Mouse (Mus musculus): Measurements from ENCODE around the gene Fastk. TPM values are rescaled to one million over a fixed set of nuclear protein-coding genes. Genes with fewer than 3 reads are reported as not detected.

The Fastk gene
- polyA plus RNA-seq, 1 experiment from 2014 or later, result 114 TPM

GRCm38 (mm10) chr5:24394165-24394894 is 50.8 kb downstream of the Fastk start:
- Histone ChIP-seq H3K9ac (peak overlapping the region; percentile 19; the same call in 1 of the 2 replicates), H3K4me1 (0 out of 2 replicates have a peak, but pooled peaks cover 2% of the 10 kb centered on the region), H3K27ac (no peak overlapping the region), H3K27me3 (replicated peaks) (no peaks in the 10 kb centered on the region), H3K36me3 (no peaks in the 10 kb centered on the region), H3K4me3 (peak overlapping the region; percentile 44), H3K4me2 (replicated peaks) (peak overlapping the region; percentile 55), H3K9me3 (no peaks in the 10 kb centered on the region)
- WGBS, result 1% methylated on average over 36 of the region's 36 CpGs
- ATAC-seq (ENCODE audit: low FRiP score, low read depth), result peak; percentile 97

GRCm38 (mm10) chr5:24393392-24393997 is 51.6 kb downstream of the Fastk start, which contains the start of gene Abcb8:
Abcb8 (plus strand) TSS chr5:24393663.
- Histone ChIP-seq H3K4me2 (replicated peaks) (peak within 1 kb of the TSS; percentile 55), H3K9me3 (no peaks in the 10 kb centered on the region), H3K4me1 (peaks cover 2% of the 10 kb centered on the region; the same call in 1 of the 2 replicates), H3K27me3 (replicated peaks) (peaks cover 3% of the 10 kb centered on the region), H3K27ac (no peak within 1 kb of the TSS), H3K9ac (peak within 1 kb of the TSS; percentile 19; the same call in 1 of the 2 replicates), H3K36me3 (no peaks in the 10 kb centered on the region), H3K4me3 (peak within 1 kb of the TSS; percentile 44)
- ATAC-seq (ENCODE audit: low FRiP score, low read depth), result no peak
- WGBS, result 21% methylated on average over 7 of the region's 7 CpGs

- Histone ChIP-seq H3K9me3 (no peaks in the 10 kb centered on the region), H3K27me3 (replicated peaks) (peaks cover 11% of the 10 kb centered on the region), H3K4me1 (peaks cover 10% of the 10 kb centered on the region), H3K9ac (no peak overlapping the region), H3K27ac (no peak overlapping the region), H3K4me3 (no peak overlapping the region), H3K36me3 (no peaks in the 10 kb centered on the region), H3K4me2 (replicated peaks) (no peak overlapping the region)
- 75% methylated on average over 7 of the region's 7 CpGs for WGBS
- no peak for ATAC-seq (ENCODE audit: low FRiP score, low read depth)
These were observed 52.4 kb downstream of the Fastk start for GRCm38 (mm10) chr5:24392724-24393123.

GRCm38 (mm10) chr5:24391864-24392263 is 53.2 kb downstream of the Fastk start, which contains the start of gene Atg9b:
Atg9b (minus strand) TSS chr5:24392143.
- Histone ChIP-seq H3K9ac (no peak within 1 kb of the TSS), H3K27ac (no peak within 1 kb of the TSS), H3K36me3 (no peaks in the 10 kb centered on the region), H3K4me1 (peaks cover 19% of the 10 kb centered on the region), H3K9me3 (no peaks in the 10 kb centered on the region), H3K4me2 (replicated peaks) (no peak within 1 kb of the TSS), H3K27me3 (replicated peaks) (peaks cover 19% of the 10 kb centered on the region), H3K4me3 (no peak within 1 kb of the TSS)
- 82% methylated on average over 7 of the region's 7 CpGs for WGBS
- no peak for ATAC-seq (ENCODE audit: low FRiP score, low read depth)

- 85% methylated on average over 4 of the region's 4 CpGs for WGBS
- no peaks in the 10 kb centered on the region for H3K36me3 ChIP-seq
- no peak overlapping the region for H3K27ac ChIP-seq
- H3K4me3 ChIP-seq, result no peak overlapping the region
- H3K4me1 ChIP-seq, result peaks cover 20% of the 10 kb centered on the region
- peaks cover 39% of the 10 kb centered on the region for H3K27me3 ChIP-seq (replicated peaks)
- H3K9ac ChIP-seq, result no peak overlapping the region
- no peaks in the 10 kb centered on the region for H3K9me3 ChIP-seq
- ATAC-seq (ENCODE audit: low FRiP score, low read depth), result no peak
- no peak overlapping the region for H3K4me2 ChIP-seq (replicated peaks)
These were observed 55.4 kb downstream of the Fastk start for GRCm38 (mm10) chr5:24389658-24390020.

GRCm38 (mm10) chr5:24389011-24389657 is 56.0 kb downstream of the Fastk start:
- 52% methylated on average over 7 of the region's 7 CpGs for WGBS
- no peaks in the 10 kb centered on the region for H3K36me3 ChIP-seq
- H3K27ac ChIP-seq, result no peak overlapping the region
- H3K27me3 ChIP-seq (replicated peaks), result peaks cover 39% of the 10 kb centered on the region
- H3K4me1 ChIP-seq, result peaks cover 20% of the 10 kb centered on the region
- no peak overlapping the region for H3K4me3 ChIP-seq
- ATAC-seq (ENCODE audit: low FRiP score, low read depth), result no peak
- H3K4me2 ChIP-seq (replicated peaks), result 0 out of 2 replicates have a peak overlapping the region, but pooled peaks have one; percentile 95
- H3K9ac ChIP-seq, result no peak overlapping the region
- no peaks in the 10 kb centered on the region for H3K9me3 ChIP-seq

Other genes with a start within 250 kb of the Fastk start
- 15.1 and 18.6 TPM in 2 replicates for gene Kcnh2, start 93.7 kb downstream of the Fastk start, polyA plus RNA-seq (2016; fragmentation: Nextera tagmentation; extraction: Ambion mirVana)
- 9.2 and 9.4 TPM in 2 replicates for gene Nos3, start 80.5 kb downstream of the Fastk start, polyA plus RNA-seq (2016; fragmentation: Nextera tagmentation; extraction: Ambion mirVana)
- 0.34 and 0.35 TPM in 2 replicates for gene Atg9b, start 53.1 kb downstream of the Fastk start, polyA plus RNA-seq (2016; fragmentation: Nextera tagmentation; extraction: Ambion mirVana)
- 45.9 and 52.7 TPM in 2 replicates for gene Abcb8, start 51.6 kb downstream of the Fastk start, polyA plus RNA-seq (2016; fragmentation: Nextera tagmentation; extraction: Ambion mirVana)
- 1.0 and 1.4 TPM in 2 replicates for gene Asic3, start 31.9 kb downstream of the Fastk start, polyA plus RNA-seq (2016; fragmentation: Nextera tagmentation; extraction: Ambion mirVana)
- 75.4 and 79.2 TPM in 2 replicates for gene Cdk5, start 21.8 kb downstream of the Fastk start, polyA plus RNA-seq (2016; fragmentation: Nextera tagmentation; extraction: Ambion mirVana)
- 23.0 and 24.3 TPM in 2 replicates for gene Slc4a2, start 21.4 kb downstream of the Fastk start, polyA plus RNA-seq (2016; fragmentation: Nextera tagmentation; extraction: Ambion mirVana)
- gene Tmub1, start 2.6 kb upstream of the Fastk start, polyA plus RNA-seq (2016; fragmentation: Nextera tagmentation; extraction: Ambion mirVana), result 35.3 and 40.0 TPM in 2 replicates
- gene Agap3, start 6.9 kb upstream of the Fastk start, polyA plus RNA-seq (2016; fragmentation: Nextera tagmentation; extraction: Ambion mirVana), result 109 and 113 TPM in 2 replicates
- gene Gbx1, start 81.9 kb upstream of the Fastk start, polyA plus RNA-seq (2016; fragmentation: Nextera tagmentation; extraction: Ambion mirVana), result 11.0 and 12.0 TPM in 2 replicates
- gene Asb10, start 95.7 kb upstream of the Fastk start, polyA plus RNA-seq (2016; fragmentation: Nextera tagmentation; extraction: Ambion mirVana), result 0.37 and 0.82 TPM in 2 replicates
- gene 4931409K22Rik, start 111.5 kb upstream of the Fastk start, polyA plus RNA-seq (2016; fragmentation: Nextera tagmentation; extraction: Ambion mirVana), result 0.15 and 0.20 TPM in 2 replicates
- 114 and 123 TPM in 2 replicates for gene Abcf2, start 132.2 kb upstream of the Fastk start, polyA plus RNA-seq (2016; fragmentation: Nextera tagmentation; extraction: Ambion mirVana)
- gene Chpf2, start 141.5 kb upstream of the Fastk start, polyA plus RNA-seq (2016; fragmentation: Nextera tagmentation; extraction: Ambion mirVana), result 19.8 and 21.6 TPM in 2 replicates
- 82.2 and 90.6 TPM in 2 replicates for gene Smarcd3, start 179.1 kb upstream of the Fastk start, polyA plus RNA-seq (2016; fragmentation: Nextera tagmentation; extraction: Ambion mirVana)
- 39.8 and 44.2 TPM in 2 replicates for gene Nub1, start 240.2 kb upstream of the Fastk start, polyA plus RNA-seq (2016; fragmentation: Nextera tagmentation; extraction: Ambion mirVana)

Data from neural tube, embryonic 12.5 days (tissue).